Mouse (Mus musculus) cerebellum, adult 11 months (tissue): ENCODE data around the gene Ccdc169.
"Not testable (repeated sequence)": the region's sequence is repeated elsewhere in the genome, so short reads cannot be mapped to it uniquely, and the experiment has no call there.

Experiments
- DNase-seq: peaks from one replicate; pipeline ENCODE4 v3.0.0; 2022

The Ccdc169 gene

DNA sequence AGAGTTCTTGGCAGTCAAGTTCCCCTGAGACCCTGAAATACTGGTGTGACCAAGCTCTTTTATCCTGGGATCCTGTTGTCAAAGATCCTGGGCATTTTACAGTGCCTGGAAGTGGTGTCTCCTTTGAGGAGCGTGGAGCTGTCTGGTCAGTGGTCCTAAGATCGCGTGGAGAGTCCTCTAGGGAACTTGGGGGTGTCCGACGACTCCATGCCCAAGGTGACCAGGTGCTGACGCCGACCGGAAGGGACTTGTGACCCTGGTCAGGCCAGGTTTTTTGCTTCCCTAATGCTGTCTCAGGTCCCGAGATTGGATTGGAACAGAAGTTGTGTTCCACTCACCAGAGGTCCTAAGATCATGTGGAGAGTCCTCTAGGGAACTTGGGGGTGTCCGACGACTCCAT, 66.5 kb downstream of the Ccdc169 start:
- not testable (repeated sequence) for DNase-seq

DNA sequence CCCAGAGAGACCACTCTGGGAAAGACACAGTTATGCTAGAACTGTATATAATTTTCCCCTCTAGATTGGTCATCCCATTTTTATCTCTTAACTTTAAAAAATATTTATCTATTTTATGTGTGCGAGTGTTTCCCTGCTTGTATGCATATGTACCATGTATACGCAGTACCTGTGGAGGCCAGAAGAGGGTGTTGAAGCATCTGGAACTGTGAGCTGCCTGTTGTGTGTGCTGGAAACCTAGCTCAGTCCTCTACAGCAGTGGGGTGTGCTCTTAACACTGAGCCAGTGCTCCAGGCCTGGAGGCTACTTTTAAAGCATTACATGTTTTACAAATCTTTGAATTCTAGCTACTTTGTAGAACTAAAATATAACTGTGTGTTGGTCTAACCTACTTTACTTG, 69.3 kb downstream of the Ccdc169 start:
- no peak for DNase-seq

GRCm38 (mm10) chr3:55207665-55208064, 70.5 kb downstream of the Ccdc169 start:
- DNase-seq, result no peak

DNA sequence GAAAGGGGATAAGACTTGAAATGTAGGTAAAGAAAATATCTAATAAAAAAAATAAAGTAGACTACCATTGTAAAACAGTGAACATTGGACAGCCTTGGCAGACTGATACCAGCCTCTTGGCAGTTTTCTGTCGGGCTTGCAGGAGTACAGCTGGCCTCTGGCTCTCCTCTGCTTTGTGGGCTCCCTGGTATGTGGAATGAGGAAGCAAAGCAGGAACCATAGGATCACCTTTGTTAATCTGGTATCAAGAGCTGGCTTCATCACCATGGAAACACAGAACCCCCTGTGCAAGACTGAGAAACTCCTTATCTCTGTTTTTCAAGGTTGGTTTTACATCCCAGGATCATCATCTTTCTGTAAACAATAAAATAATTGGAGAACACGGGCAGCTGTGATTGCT, 75.1 kb downstream of the Ccdc169 start:
- DNase-seq, result no peak

- DNase-seq, result no peak
Measured at GRCm38 (mm10) chr3:55213785-55214184, 76.6 kb downstream of the Ccdc169 start.

DNA sequence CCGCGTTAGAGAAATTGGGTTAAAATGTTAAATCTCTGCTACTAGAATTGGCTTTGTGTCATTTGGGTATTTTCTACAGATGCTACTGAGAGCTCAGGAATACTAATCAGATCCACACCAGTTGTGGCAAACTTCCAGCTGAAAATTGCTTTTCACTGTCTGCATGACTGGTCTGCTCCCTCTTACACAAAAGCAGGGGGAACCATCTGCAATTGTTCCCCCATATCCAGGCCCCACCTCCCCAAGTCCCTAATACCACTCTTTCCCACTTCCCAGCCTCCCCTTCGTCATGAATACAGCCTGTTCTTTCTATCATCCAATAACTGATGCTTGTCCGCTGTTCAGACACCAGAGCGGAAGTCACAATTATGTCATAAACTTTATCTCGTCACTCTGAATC, 77.3 kb downstream of the Ccdc169 start:
- no peak for DNase-seq

GRCm38 (mm10) chr3:55222502-55222901, 85.4 kb downstream of the Ccdc169 start:
- DNase-seq, result no peak
